Mouse (Mus musculus) stomach, embryonic 15.5 days (tissue): ENCODE measurements around the gene Scn8a. TPM values are rescaled to one million over a fixed set of nuclear protein-coding genes. Genes with fewer than 3 reads are reported as not detected.
"Not testable (repeated sequence)": the region's sequence is repeated elsewhere in the genome, so short reads cannot be mapped to it uniquely, and the experiment has no call there.

Source experiments
- ATAC-seq: fragments of 200-750 bp; cut with Nextera tagmentation; 2 replicates; pipeline ENCODE4 v1.8.0; 2017; ENCODE audit warnings: low read depth, moderate number of reproducible peaks, moderate TSS enrichment; ENCODE audit not compliant: insufficient read depth, low FRiP score
- H3K27ac ChIP-seq: fragments of 300-500 bp; sonication (generic); 2 replicates; pipeline ENCODE4 v1.5.1; 2015; ENCODE audit warnings: mild to moderate bottlenecking, inconsistent platforms
- H3K27me3 ChIP-seq: fragments of 300-500 bp; sonication (generic); replicated peaks from 2 replicates; pipeline ENCODE4 v1.6.1; 2015; ENCODE audit warnings: inconsistent platforms
- H3K36me3 ChIP-seq: fragments of 300-500 bp; sonication (generic); 2 replicates; pipeline ENCODE4 v1.6.1; 2015; ENCODE audit warnings: inconsistent platforms
- H3K4me1 ChIP-seq: fragments of 300-500 bp; sonication (generic); 2 replicates; pipeline ENCODE4 v1.6.1; 2015; ENCODE audit warnings: inconsistent platforms
- H3K4me2 ChIP-seq: fragments of 300-500 bp; sonication (generic); 2 replicates; pipeline ENCODE4 v1.6.1; 2015; ENCODE audit warnings: mild to moderate bottlenecking, inconsistent platforms
- H3K4me3 ChIP-seq: fragments of 300-500 bp; sonication (generic); replicated peaks from 2 replicates; pipeline ENCODE4 v1.5.1; 2015; ENCODE audit warnings: inconsistent platforms
- H3K9ac ChIP-seq: fragments of 300-500 bp; sonication (generic); 2 replicates; pipeline ENCODE4 v1.6.1; 2015; ENCODE audit warnings: inconsistent platforms
- H3K9me3 ChIP-seq: fragments of 300-500 bp; sonication (generic); 2 replicates; pipeline ENCODE4 v1.6.1; 2016; ENCODE audit warnings: inconsistent platforms
- WGBS: fragments of 180-500 bp; shearing (Covaris S2); methylation state at CpG from one replicate; pipeline ENCODE4 v1.1.7; 2015; 5-methylcytosine and 5-hydroxymethylcytosine counted together
- polyA plus RNA-seq: library from polyadenylated mRNA; unstranded; fragments of >200 nt; fragmentation: Nextera tagmentation; extraction: Ambion mirVana; gene quantifications from 2 replicates; pipeline ENCODE4 v1.2.1, GENCODE M21; 2015

Scn8a gene
- 2.2 and 2.9 TPM in 2 replicates for polyA plus RNA-seq

DNA sequence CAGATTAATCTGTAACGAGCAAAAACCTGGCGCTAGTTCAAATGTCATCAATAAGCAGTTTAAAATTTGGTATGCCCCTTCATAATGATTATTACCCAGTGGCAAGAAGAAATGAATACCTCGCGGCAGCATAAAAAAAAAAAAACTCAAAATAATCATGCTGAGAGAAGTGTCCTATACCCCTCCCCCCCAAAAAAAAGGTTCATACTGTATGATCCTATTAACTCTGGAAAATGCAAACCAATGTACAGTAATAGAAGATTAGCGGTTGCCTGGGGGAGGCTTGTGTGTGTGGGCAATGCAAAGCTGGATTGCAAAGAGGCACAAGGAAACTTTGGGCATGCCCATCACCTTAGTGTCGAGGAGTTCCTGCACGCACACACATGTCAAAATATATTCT is at the start of gene Scn8a:
Gene Scn8a, plus strand, starts transcription at position 301 of the 400 bp plus-strand sequence.
- no peak within 1 kb of the TSS for H3K27ac ChIP-seq
- no peaks in the 10 kb centered on the region for H3K36me3 ChIP-seq
- no peak for ATAC-seq
- H3K27me3 ChIP-seq, result peaks cover 43% of the 10 kb centered on the region
- H3K4me1 ChIP-seq, result 0 out of 2 replicates have a peak, but pooled peaks cover 11% of the 10 kb centered on the region
- H3K4me3 ChIP-seq, result peak within 1 kb of the TSS; percentile 62
- H3K4me2 ChIP-seq, result peak within 1 kb of the TSS; percentile 92
- 65% methylated on average over 7 of the region's 7 CpGs for WGBS
- no peaks in the 10 kb centered on the region for H3K9me3 ChIP-seq
- H3K9ac ChIP-seq, result no peak within 1 kb of the TSS

DNA sequence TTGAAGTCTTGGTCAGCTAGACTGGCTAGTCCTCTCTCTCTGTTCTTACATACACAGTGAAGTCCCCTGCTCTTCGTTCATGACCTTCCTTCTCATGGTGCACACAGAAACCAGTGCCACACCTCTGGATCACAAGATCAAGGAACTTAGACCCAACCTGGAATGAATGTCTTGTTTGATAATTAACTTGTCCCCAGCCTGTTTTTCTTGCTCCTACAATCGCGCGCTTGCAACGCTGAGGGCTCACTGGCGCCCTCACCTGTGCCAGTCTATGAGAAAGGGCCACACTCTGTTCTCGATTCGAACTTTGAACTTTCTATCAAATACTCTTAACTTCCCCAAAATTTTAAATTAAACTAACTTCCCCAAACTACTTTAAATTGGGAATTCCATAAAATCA is 47.8 kb upstream of the Scn8a start:
- 46% methylated on average over 8 of the region's 8 CpGs for WGBS
- no peak for ATAC-seq
- Histone ChIP-seq H3K4me3 (no peak overlapping the region), H3K27ac (no peak overlapping the region), H3K36me3 (no peaks in the 10 kb centered on the region), H3K9ac (no peak overlapping the region), H3K4me1 (peaks cover 4% of the 10 kb centered on the region; the same call in 1 of the 2 replicates), H3K27me3 (peaks cover 11% of the 10 kb centered on the region; the same call in 1 of the 2 replicates), H3K4me2 (no peak overlapping the region), H3K9me3 (no peaks in the 10 kb centered on the region)

DNA sequence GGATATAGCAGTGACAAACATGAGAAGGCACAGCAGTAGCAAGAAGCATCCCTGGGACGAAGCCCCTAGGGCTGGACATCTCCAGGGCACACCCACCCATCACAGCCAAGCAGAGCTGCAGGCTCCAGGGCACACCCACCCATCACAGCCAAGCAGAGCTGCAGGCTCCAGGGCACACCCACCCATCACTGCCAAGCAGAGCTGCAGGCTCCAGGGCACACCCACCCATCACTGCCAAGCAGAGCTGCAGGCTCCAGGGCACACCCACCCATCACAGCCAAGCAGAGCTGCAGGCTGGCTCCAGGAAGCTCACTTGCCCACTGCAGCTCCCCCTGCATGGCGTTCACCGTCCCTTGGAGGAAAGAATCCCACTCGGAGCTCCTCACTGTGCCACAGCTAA is 47.3 kb upstream of the Scn8a start:
- WGBS, result 61% methylated on average over 4 of the region's 4 CpGs
- ATAC-seq, H3K9ac ChIP-seq: not testable (repeated sequence)

DNA sequence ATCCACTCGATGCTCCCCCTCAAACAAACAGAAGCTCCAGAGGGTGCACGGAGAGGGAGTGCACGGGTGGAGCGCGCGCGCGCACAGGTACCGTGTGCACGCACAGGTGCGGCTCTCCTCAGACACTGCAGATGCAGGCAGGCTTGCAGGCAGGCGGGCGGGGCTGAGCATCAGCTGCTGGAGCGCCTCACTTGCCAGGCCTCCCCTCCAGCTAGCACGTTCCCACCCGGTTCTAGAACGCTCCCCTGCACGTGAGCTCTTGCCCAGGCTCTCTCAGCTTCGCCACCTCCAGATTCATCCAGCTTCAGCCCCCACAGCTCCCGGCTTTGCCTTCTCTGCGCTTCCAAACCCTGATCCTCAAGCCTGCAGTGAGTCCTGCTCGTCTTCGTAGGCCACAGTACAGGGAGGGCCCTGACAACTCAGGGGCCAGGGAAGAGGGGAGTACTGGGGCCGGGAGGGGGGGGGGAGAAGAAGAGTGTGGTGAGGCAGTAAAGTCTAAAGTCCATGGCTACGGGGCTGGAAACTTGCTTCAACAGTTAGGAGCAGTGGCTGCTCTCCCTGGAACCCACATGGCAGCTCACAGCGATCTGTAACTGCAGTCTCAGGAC is 44.3 kb upstream of the Scn8a start:
- peak overlapping the region; percentile 32; the same call in 1 of the 2 replicates for H3K4me2 ChIP-seq

More for the DNA sequence above, 47.3 kb upstream of the Scn8a start:
- not testable (repeated sequence) for H3K27ac ChIP-seq, H3K9me3 ChIP-seq, H3K4me3 ChIP-seq, H3K4me1 ChIP-seq, H3K4me2 ChIP-seq, H3K36me3 ChIP-seq
- H3K27me3 ChIP-seq, result peaks cover 11% of the 10 kb centered on the region; the same call in 1 of the 2 replicates

DNA sequence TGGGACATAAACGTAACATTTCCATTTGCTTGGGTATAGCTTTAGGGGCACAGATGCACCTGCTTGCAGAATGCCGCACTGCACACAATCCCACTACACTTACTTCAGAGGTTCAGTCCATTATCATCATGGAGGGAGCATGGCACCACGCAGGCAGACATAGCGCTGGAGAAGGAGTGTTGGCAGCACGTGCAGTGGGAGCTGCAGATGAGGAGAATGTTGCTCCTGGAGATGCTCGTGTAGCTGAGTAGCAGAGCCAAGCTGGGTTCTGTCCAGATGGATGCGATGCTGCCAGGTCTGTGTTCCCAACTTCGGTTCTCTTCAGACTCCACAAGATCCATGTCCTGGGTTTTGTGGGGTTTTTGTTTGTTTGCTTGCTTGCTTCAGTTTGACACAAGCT is 43.6 kb upstream of the Scn8a start:
- Histone ChIP-seq H3K27ac (no peak overlapping the region), H3K27me3 (peaks cover 11% of the 10 kb centered on the region; the same call in 1 of the 2 replicates), H3K4me2 (no peak overlapping the region), H3K9ac (no peak overlapping the region), H3K4me3 (no peak overlapping the region), H3K4me1 (peaks cover 4% of the 10 kb centered on the region; the same call in 1 of the 2 replicates), H3K36me3 (no peaks in the 10 kb centered on the region), H3K9me3 (no peaks in the 10 kb centered on the region)
- ATAC-seq, result no peak
- WGBS, result 88% methylated on average over 8 of the region's 8 CpGs

More for the DNA sequence above, 44.3 kb upstream of the Scn8a start:
- Histone ChIP-seq H3K9ac (no peak overlapping the region), H3K27ac (no peak overlapping the region), H3K4me3 (0 out of 2 replicates have a peak overlapping the region, but pooled peaks have one; percentile 2), H3K9me3 (no peaks in the 10 kb centered on the region), H3K4me1 (peaks cover 4% of the 10 kb centered on the region; the same call in 1 of the 2 replicates), H3K27me3 (peaks cover 11% of the 10 kb centered on the region; the same call in 1 of the 2 replicates), H3K36me3 (no peaks in the 10 kb centered on the region)
- 15% methylated on average over 26 of the region's 26 CpGs for WGBS
- peak; percentile 45; the same call in 1 of the 2 replicates for ATAC-seq

DNA sequence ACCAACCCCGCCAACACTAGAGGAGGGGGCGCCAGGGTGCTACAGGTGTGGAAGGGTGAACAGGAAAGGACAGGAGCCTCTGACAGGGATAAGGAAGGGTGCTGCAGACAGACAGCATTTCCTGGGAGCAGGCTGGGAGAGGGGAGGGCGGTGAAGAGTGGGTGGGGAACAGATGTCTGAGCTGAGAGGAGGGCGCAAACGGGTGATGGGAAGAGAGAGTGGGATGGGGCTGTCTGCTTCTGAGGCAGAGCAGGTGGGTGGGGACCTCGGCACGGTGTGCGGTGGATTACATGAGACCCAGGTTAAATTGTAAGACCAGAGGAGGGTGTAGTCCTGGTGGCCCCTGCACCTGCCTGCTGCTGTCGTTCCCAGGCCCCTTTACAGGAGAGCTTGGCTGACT is 39.9 kb upstream of the Scn8a start:
- WGBS, result 72% methylated on average over 9 of the region's 9 CpGs
- ATAC-seq, result no peak

DNA sequence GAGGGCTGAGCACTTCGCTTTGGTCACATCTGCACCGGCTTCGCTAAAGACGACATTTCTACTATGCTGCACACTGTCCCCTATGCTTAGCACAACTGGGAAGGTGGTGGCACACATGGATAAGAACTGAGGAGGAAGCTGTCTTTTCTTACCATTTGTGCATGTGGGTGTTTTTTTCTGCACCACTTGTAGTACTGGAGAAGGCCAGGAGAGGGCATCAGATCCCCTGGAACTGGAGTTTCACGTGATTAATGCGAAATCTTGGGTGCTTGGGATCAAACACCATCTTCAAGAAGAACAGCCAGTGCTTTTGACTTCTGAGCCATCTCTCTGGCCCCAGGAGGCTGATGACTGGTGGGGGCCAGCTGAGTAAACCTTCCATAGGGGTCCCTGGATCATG is 39.0 kb upstream of the Scn8a start:
- Histone ChIP-seq H3K9me3 (no peaks in the 10 kb centered on the region), H3K36me3 (no peaks in the 10 kb centered on the region), H3K27me3 (no peaks in the 10 kb centered on the region), H3K4me3 (no peak overlapping the region), H3K4me1 (no peaks in the 10 kb centered on the region), H3K27ac (no peak overlapping the region), H3K9ac (no peak overlapping the region), H3K4me2 (no peak overlapping the region)
- no peak for ATAC-seq
- 61% methylated on average over 6 of the region's 6 CpGs for WGBS

More for the DNA sequence above, 39.9 kb upstream of the Scn8a start:
- Histone ChIP-seq H3K36me3 (no peaks in the 10 kb centered on the region), H3K4me3 (no peak overlapping the region), H3K4me1 (peaks cover 4% of the 10 kb centered on the region; the same call in 1 of the 2 replicates), H3K27me3 (0 out of 2 replicates have a peak, but pooled peaks cover under 1% of the 10 kb centered on the region), H3K9ac (no peak overlapping the region), H3K9me3 (no peaks in the 10 kb centered on the region), H3K4me2 (no peak overlapping the region), H3K27ac (no peak overlapping the region)

DNA sequence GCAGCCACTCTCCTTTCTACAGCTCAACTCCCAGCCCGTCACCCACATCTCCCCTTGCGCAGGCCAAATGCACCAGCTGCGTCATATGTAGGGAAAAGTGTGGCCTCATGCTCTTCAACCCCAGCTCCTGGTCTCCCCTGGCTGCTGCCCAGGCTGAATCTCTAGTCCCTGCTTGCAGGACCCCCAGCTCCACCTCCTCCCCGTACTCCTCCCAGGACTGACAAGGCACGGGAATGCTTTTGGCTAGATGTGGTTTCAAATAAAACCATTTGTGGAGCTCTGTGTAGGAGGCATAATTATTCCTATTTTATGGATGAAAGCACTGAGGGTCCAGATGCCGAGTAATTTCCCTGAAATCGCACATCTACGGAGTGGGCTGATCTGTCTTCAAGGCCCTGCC is 37.5 kb upstream of the Scn8a start:
- no peaks in the 10 kb centered on the region for H3K27me3 ChIP-seq
- 89% methylated on average over 8 of the region's 8 CpGs for WGBS
- no peaks in the 10 kb centered on the region for H3K4me1 ChIP-seq
- no peak overlapping the region for H3K9ac ChIP-seq
- no peak overlapping the region for H3K27ac ChIP-seq
- H3K4me3 ChIP-seq, result no peak overlapping the region
- H3K9me3 ChIP-seq, result no peaks in the 10 kb centered on the region
- no peaks in the 10 kb centered on the region for H3K36me3 ChIP-seq
- H3K4me2 ChIP-seq, result no peak overlapping the region
- no peak for ATAC-seq

DNA sequence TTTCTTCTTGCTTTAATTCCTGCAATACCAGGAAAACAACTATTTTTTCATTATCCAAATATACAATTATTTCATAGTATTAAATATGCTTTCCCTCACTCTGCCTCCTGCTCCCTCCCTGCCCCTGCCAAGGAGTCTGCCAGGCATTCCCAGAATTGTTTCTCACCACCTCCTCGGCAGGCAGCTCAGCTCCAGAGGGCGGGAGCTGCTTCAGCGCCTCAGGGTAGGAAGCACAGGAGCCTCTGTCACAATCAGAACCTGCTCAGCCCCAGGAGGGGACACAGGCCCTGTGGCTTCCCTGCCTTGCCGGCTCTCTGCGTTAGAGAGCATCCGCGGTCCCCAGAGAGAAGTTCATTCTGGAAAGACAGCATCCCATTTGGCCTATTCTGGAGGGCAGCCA is 36.9 kb upstream of the Scn8a start:
- WGBS, result 35% methylated on average over 7 of the region's 7 CpGs
- no peak overlapping the region for H3K4me3 ChIP-seq

DNA sequence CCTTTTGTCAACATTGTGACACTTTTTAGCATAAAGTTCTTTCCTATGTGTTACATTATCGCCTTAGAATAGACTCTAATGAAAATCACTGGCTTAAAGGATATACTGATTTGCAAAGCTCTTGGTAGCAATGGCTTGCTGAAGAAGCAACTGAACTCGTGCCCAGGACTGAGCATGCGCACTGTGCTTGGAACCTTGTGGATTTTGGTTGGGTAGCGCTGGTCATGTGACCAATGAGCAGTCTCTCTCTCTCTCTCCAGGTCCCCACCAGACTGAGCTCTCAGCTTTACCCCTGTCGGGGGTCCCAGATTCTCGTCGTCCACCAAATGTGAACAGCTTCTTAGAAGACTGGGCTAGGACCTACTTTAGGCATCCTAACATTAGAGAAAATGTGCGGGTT is 32.9 kb upstream of the Scn8a start:
- Histone ChIP-seq H3K4me1 (no peaks in the 10 kb centered on the region), H3K4me3 (no peak overlapping the region), H3K9ac (no peak overlapping the region), H3K27ac (no peak overlapping the region), H3K36me3 (no peaks in the 10 kb centered on the region), H3K4me2 (no peak overlapping the region), H3K9me3 (no peaks in the 10 kb centered on the region), H3K27me3 (no peaks in the 10 kb centered on the region)
- no peak for ATAC-seq
- 80% methylated on average over 8 of the region's 8 CpGs for WGBS

More for the DNA sequence above, 36.9 kb upstream of the Scn8a start:
- no peaks in the 10 kb centered on the region for H3K9me3 ChIP-seq
- H3K36me3 ChIP-seq, result no peaks in the 10 kb centered on the region
- H3K4me2 ChIP-seq, result no peak overlapping the region
- no peak overlapping the region for H3K9ac ChIP-seq
- H3K4me1 ChIP-seq, result no peaks in the 10 kb centered on the region
- ATAC-seq, result no peak
- no peaks in the 10 kb centered on the region for H3K27me3 ChIP-seq
- H3K27ac ChIP-seq, result no peak overlapping the region

DNA sequence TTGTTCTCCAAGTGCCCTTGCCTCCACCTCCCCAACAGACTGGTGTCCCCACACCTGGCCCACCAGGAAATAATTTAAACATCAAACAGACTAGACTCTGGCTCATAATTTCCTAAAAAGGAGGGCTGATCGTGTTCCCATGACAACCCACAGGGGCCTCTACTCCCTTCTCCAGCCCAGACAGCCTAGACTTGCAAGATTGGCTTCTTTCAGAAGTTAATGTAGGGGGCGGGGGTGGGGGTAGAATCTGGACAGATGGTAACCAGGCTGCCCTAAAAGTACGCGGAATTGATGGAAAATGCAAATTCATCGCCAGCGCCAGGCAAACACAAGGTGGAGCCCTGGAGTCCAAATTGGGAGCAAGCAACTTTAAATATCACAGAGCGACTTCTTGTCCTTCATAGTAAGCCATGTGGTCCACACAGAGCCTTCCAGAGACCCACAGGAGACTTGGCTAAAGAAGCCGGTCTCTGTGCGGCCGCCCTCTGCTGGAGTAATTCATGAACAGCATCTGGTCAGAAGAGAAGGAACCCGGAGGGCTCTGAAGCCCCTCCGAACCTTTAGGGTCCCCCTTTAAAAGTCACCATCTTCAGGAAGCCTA is 31.0 kb upstream of the Scn8a start:
- no peak overlapping the region for H3K27ac ChIP-seq
- H3K4me3 ChIP-seq, result no peak overlapping the region
- no peaks in the 10 kb centered on the region for H3K9me3 ChIP-seq
- H3K4me2 ChIP-seq, result no peak overlapping the region
- 0 out of 2 replicates have a peak, but pooled peaks have one; percentile 22 for ATAC-seq
- no peaks in the 10 kb centered on the region for H3K27me3 ChIP-seq
- no peak overlapping the region for H3K9ac ChIP-seq
- WGBS, result 34% methylated on average over 12 of the region's 12 CpGs
- no peaks in the 10 kb centered on the region for H3K4me1 ChIP-seq
- H3K36me3 ChIP-seq, result no peaks in the 10 kb centered on the region

DNA sequence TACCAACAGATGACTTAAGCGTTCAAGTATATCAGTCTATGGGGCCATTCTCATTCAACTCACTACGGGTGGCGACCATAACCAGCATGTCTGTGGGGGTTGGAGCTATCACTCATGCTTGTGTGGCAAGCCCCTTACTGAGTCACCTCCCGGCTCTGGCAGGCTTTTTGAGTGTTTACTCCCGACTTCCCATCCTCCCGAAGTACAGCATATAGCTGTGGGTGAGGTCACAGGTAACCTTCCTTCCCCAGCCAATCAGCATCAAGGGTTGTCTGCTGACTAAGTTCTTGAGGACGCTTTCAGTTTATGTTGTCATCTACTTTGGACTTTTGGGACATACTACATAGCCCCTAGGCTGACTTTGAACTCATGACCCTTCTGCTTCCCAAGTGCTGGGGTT is 25.3 kb upstream of the Scn8a start:
- no peak for ATAC-seq
- Histone ChIP-seq H3K9me3 (no peaks in the 10 kb centered on the region; the same call in 1 of the 2 replicates), H3K36me3 (no peaks in the 10 kb centered on the region), H3K9ac (no peak overlapping the region), H3K4me2 (no peak overlapping the region), H3K27ac (no peak overlapping the region), H3K4me1 (no peaks in the 10 kb centered on the region), H3K27me3 (no peaks in the 10 kb centered on the region), H3K4me3 (no peak overlapping the region)
- WGBS, result 76% methylated on average over 7 of the region's 7 CpGs
